16 mouse cellular contexts compared by ENCODE assay signal in the genomic region with DNA sequence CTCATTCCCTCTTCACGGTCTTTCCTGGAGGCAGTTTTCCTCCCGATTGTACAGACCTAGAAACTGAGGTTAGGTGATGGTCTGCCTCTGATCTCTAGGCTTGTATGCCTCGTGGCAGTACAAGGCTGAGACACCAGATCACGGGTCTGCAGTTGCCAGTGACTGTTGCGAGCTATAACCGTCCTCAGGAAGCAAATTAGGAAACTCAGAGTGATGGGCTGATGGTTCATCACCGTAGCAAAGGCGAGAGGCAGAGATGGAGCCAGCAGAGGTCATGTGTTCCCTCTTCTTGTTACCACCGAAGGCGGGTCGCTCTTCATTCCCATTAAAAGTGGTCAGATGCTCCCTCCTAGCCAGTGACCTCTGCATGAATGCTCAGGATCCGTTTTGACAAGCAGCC. TPM values are rescaled to one million over a fixed set of nuclear protein-coding genes. Genes with fewer than 3 reads are reported as not detected.
A peak's percentile ranks its signal among the peaks of the same experiment; 100 is the strongest.
DNase-seq lines count a peak whose midpoint lies in the region; ATAC-seq and TF ChIP-seq lines count a peak whose summit lies in the region.
"Had no signal": no experiment of that assay in that cellular context is flagged by ENCODE, and none has a peak within 500 bp of the region (broad histone marks: within the 10 kb centered on the region; RNA-seq: fewer than 3 reads in every experiment).

No protein-coding gene starts in this region.

- H3K4me2 ChIP-seq in kidney, postnatal 0 days (ENCODE audit: low read length), result no peak overlapping the region
- H3K4me2 ChIP-seq: midbrain, embryonic 12.5 days had no signal

- no peaks in the 10 kb centered on the region for H3K9me3 ChIP-seq in kidney, postnatal 0 days (replicated peaks; ENCODE audit: low read length)
- no peaks in the 10 kb centered on the region for H3K9me3 ChIP-seq in megakaryocyte, embryonic 14.5 days
- H3K9me3 ChIP-seq: forebrain, embryonic 10.5 days; midbrain, embryonic 12.5 days had no signal

- H3K9ac ChIP-seq in heart, adult 2 months (ENCODE audit: low read depth, low read length), result no peak overlapping the region
- H3K9ac ChIP-seq in kidney, postnatal 0 days (ENCODE audit: low read depth, low read length), result no peak overlapping the region
- H3K9ac ChIP-seq: liver, embryonic 14.5 days; midbrain, embryonic 12.5 days had no signal

- no peak; the same call in 1 of the 2 replicates for ATAC-seq in kidney, postnatal 0 days (replicated peaks; ENCODE audit: low FRiP score, low read depth)
- ATAC-seq: CD4-positive, CD25-positive, alpha-beta regulatory T cell, adult 4 months; Patski had no signal

- DNase-seq in heart, adult 2 months, result no peak
- no peak for DNase-seq in heart, adult 9 months (ENCODE audit: low spot score in 2 of 2)
- no peak for DNase-seq in kidney, postnatal 0 days (ENCODE audit: low spot score)
- DNase-seq in kidney, postnatal 36 days, result no peak
- no peak for DNase-seq in thymus, postnatal 4 days
- DNase-seq in urinary bladder, adult 18-20 months (ENCODE audit: low spot score in 2 of 2), result no peak
- DNase-seq: adrenal gland, adult 2 months; gastrocnemius, postnatal 36 days; thymus, adult 18-20 months had no signal

- 0 out of 2 replicates have a peak, but pooled peaks have one; percentile 6 for TF ChIP-seq CTCF in heart, adult 2 months (IDR thresholded peaks at IDR 0.05)
- peak; percentile 15; the same call in 1 of the 2 replicates for TF ChIP-seq CTCF in kidney, postnatal 0 days (IDR thresholded peaks at IDR 0.05; ENCODE audit: low read depth)
- no peak for TF ChIP-seq CTCF in bone marrow macrophage, adult 2 months (IDR thresholded peaks at IDR 0.05; ENCODE audit: low read depth, low read length)

- no peak overlapping the region for H3K27ac ChIP-seq in heart, adult 2 months
- H3K27ac ChIP-seq in kidney, postnatal 0 days, result no peak overlapping the region
- no peak overlapping the region for H3K27ac ChIP-seq in bone marrow macrophage, adult 2 months (ENCODE audit: insufficient read depth, low read depth, low read length)
- H3K27ac ChIP-seq: forebrain, embryonic 10.5 days; liver, embryonic 14.5 days; midbrain, embryonic 12.5 days had no signal

- TF ChIP-seq EP300 in heart, adult 2 months (IDR thresholded peaks at IDR 0.05; ENCODE audit: insufficient read depth, low read depth, low read length), result no peak

- no peak for TF ChIP-seq POLR2A in heart, adult 2 months (IDR thresholded peaks at IDR 0.05; ENCODE audit: insufficient read depth, low read depth, low read length)
- TF ChIP-seq POLR2A in bone marrow macrophage, adult 2 months (IDR thresholded peaks at IDR 0.05; ENCODE audit: borderline replicate concordance, low read depth, low read length), result no peak

- H3K36me3 ChIP-seq in heart, adult 2 months (ENCODE audit: control insufficient read depth, insufficient read depth, low read length), result peaks cover 13% of the 10 kb centered on the region
- no peaks in the 10 kb centered on the region for H3K36me3 ChIP-seq in kidney, postnatal 0 days (ENCODE audit: insufficient read depth, low read length)
- peaks cover 20% of the 10 kb centered on the region for H3K36me3 ChIP-seq in megakaryocyte, embryonic 14.5 days (replicated peaks; ENCODE audit: low read length)
- H3K36me3 ChIP-seq: midbrain, embryonic 12.5 days had no signal

- no peaks in the 10 kb centered on the region for H3K27me3 ChIP-seq in heart, adult 2 months (ENCODE audit: control insufficient read depth, insufficient read depth, low read length)
- no peaks in the 10 kb centered on the region for H3K27me3 ChIP-seq in kidney, postnatal 0 days (ENCODE audit: insufficient read depth, low read length)
- no peaks in the 10 kb centered on the region for H3K27me3 ChIP-seq in megakaryocyte, embryonic 14.5 days (replicated peaks)
- H3K27me3 ChIP-seq: midbrain, embryonic 12.5 days; Patski had no signal

- H3K4me1 ChIP-seq in heart, adult 2 months (ENCODE audit: control insufficient read depth, insufficient read depth, low read length), result peaks cover 34% of the 10 kb centered on the region
- peaks cover 45% of the 10 kb centered on the region for H3K4me1 ChIP-seq in kidney, postnatal 0 days (replicated peaks; ENCODE audit: insufficient read depth, low read length)
- peaks cover 73% of the 10 kb centered on the region for H3K4me1 ChIP-seq in bone marrow macrophage, adult 2 months (ENCODE audit: control insufficient read depth, insufficient read depth, low read length)
- peaks cover 89% of the 10 kb centered on the region for H3K4me1 ChIP-seq in megakaryocyte, embryonic 14.5 days

- intact Hi-C loops in heart, adult 2 months (cut with DNase I), result no loop called here

- peaks cover 3% of the 10 kb centered on the region for H3K79me2 ChIP-seq in heart, adult 2 months (replicated peaks; ENCODE audit: control insufficient read depth, insufficient read depth, low read length)

- WGBS in heart, adult 2 months, result 14% methylated on average over 12 of the region's 12 CpGs
- 27% methylated on average over 12 of the region's 12 CpGs for WGBS in kidney, postnatal 0 days

- no peak overlapping the region for H3K4me3 ChIP-seq in heart, adult 2 months
- no peak overlapping the region for H3K4me3 ChIP-seq in kidney, postnatal 0 days (replicated peaks; ENCODE audit: low read depth, low read length)
- 0 out of 2 replicates have a peak overlapping the region, but pooled peaks have one; percentile 8 for H3K4me3 ChIP-seq in bone marrow macrophage, adult 2 months (ENCODE audit: insufficient read depth, low read length)
- peak overlapping the region; percentile 86 for H3K4me3 ChIP-seq in megakaryocyte, embryonic 14.5 days (replicated peaks)
- H3K4me3 ChIP-seq: forebrain, embryonic 10.5 days; midbrain, embryonic 12.5 days had no signal

RNA-seq across cellular contexts. Expression of a gene that starts 6.4 kb away (rescaled TPM):
- 10 to 100 TPM; 11.4 to 14.0 TPM for total RNA-seq in heart, adult 2 months (2021)
- polyA plus RNA-seq in heart, adult 2 months (2012; rRNA removed), result 9.8 and 12.7 TPM in 2 replicates
- 8.9 and 9.2 TPM in 2 replicates for polyA plus RNA-seq in kidney, postnatal 0 days (2015; fragmentation: Nextera tagmentation; extraction: Ambion mirVana)
- polyA plus RNA-seq in bone marrow macrophage, adult 2 months (2012; ENCODE audit: insufficient read depth, insufficient read length, missing spikeins), result 20.3 and 23.4 TPM in 2 replicates
- 152 and 256 TPM in 2 replicates for polyA plus RNA-seq in megakaryocyte, embryonic 14.5 days (2012; ENCODE audit: insufficient read depth, low replicate concordance)

Comparison
In these comparisons a context has a peak if more than half of its experiments do, and no peak if none do; other contexts are left out.
1. H3K4me3 ChIP-seq: peak in bone marrow macrophage, adult 2 months (single experiment) and megakaryocyte, embryonic 14.5 days (single experiment); none in heart, adult 2 months (single experiment) and kidney, postnatal 0 days (single experiment).